Mouse (Mus musculus) liver, adult 2 months (tissue): ENCODE data around the gene Arhgef39. TPM values are rescaled to one million over a fixed set of nuclear protein-coding genes. Genes with fewer than 3 reads are reported as not detected.

Experiments used
- DNase-seq: peaks from one replicate; pipeline ENCODE4 v3.0.0-alpha.2; 2011; ENCODE audit warnings: low read depth, low spot score; ENCODE audit errors: extremely low read depth
- H3K27ac ChIP-seq: fragments of 200-500 bp; replicated peaks from 2 replicates; pipeline ENCODE4 v1.5.1; 2012; ENCODE audit warnings: low read depth, mild to moderate bottlenecking, control low read depth, inconsistent platforms, low read length; ENCODE audit not compliant: insufficient read depth
- H3K27me3 ChIP-seq: fragments of 200-500 bp; 2 replicates; pipeline ENCODE4 v1.6.1; 2012; ENCODE audit warnings: mild to moderate bottlenecking, moderate library complexity, low read length, inconsistent platforms; ENCODE audit not compliant: control insufficient read depth, insufficient read depth
- H3K36me3 ChIP-seq: fragments of 200-500 bp; 2 replicates; pipeline ENCODE4 v1.6.1; 2012; ENCODE audit warnings: low read length, inconsistent platforms; ENCODE audit not compliant: control insufficient read depth, insufficient read depth
- H3K4me1 ChIP-seq: fragments of 200-500 bp; 2 replicates; pipeline ENCODE4 v1.6.1; 2011; ENCODE audit warnings: low read length; ENCODE audit not compliant: control insufficient read depth, insufficient read depth
- H3K4me3 ChIP-seq: fragments of 200-500 bp; 2 replicates; pipeline ENCODE4 v1.5.1; 2011; ENCODE audit warnings: low read depth, mild to moderate bottlenecking, control low read depth, low read length, moderate library complexity; ENCODE audit not compliant: insufficient read depth
- H3K79me2 ChIP-seq: fragments of 200-500 bp; 2 replicates; pipeline ENCODE4 v1.6.1; 2012; ENCODE audit warnings: inconsistent platforms, mild to moderate bottlenecking, low read length, moderate library complexity; ENCODE audit not compliant: control insufficient read depth, insufficient read depth
- H3K9ac ChIP-seq: fragments of 200-500 bp; 2 replicates; pipeline ENCODE4 v1.6.1; 2012; ENCODE audit warnings: low read depth, mild to moderate bottlenecking, control low read depth, inconsistent platforms, low read length
- CTCF ChIP-seq: fragments of 200-500 bp; IDR thresholded peaks from 2 replicates; pipeline ENCODE4 v1.5.1; 2011; ENCODE audit warnings: low read depth, low read length, control low read depth
- POLR2A ChIP-seq: fragments of 200-500 bp; IDR thresholded peaks from 2 replicates; pipeline ENCODE4 v1.6.1; 2011; ENCODE audit warnings: low read length, control low read depth; ENCODE audit not compliant: insufficient read depth; ENCODE audit errors: extremely low read depth
- WGBS: fragments of 180-500 bp; shearing (Covaris S2); methylation state at CpG from one replicate; pipeline ENCODE4 v1.1.7; 2018; 5-methylcytosine and 5-hydroxymethylcytosine counted together
- polyA plus RNA-seq: library from polyadenylated mRNA; depleted of rRNA; stranded (reverse); fragments of >200 nt; gene quantifications from 2 replicates; pipeline ENCODE4 v1.2.3, GENCODE M21; 2012
- total RNA-seq: library from RNA; depleted of rRNA; stranded (reverse); fragments of >200 nt; gene quantifications from 2 replicates; pipeline ENCODE4 v1.2.3, GENCODE M21; 2014

Gene Arhgef39
- total and polyA plus RNA-seq, 2 experiments, result 0.74 to 1.4 TPM

DNA sequence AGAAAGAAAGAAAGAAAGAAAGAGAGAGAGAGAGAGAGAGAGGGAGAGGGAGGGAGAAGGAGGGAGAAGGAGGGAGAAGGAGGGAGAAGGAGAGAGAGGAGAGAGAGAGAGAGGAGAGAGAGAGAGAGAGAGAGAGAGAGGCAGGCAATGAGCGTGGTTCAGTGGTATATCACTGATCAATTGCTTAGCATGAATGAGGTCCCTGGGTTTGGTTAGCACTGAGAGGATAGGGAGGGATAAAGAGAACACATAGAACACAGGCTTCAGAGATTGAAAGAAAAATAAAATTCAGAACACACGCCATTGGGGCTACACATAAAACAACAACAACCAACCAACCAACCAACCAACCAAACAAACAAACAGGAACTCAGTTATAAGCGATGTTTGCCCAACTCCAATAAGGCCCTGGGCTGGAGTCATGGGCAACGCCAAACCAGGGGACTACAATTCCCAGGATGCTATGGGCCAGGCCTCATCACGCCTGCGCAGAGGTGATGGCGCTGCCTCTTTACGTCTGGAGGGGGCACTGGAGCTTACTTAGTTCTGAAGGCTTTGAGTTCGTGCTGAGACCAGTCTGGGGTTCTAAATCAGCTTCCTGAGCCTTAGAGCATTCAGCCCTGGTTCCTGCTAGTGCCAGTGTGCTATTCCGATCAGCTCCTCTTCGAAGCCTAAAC lies 21.5 kb downstream of the Arhgef39 start:
- Histone ChIP-seq H3K4me1 (peaks cover 3% of the 10 kb centered on the region; the same call in 1 of the 2 replicates), H3K36me3 (no peaks in the 10 kb centered on the region), H3K9ac (peak overlapping the region; percentile 35), H3K4me3 (peak overlapping the region; percentile 37), H3K27me3 (no peaks in the 10 kb centered on the region), H3K27ac (0 out of 2 replicates have a peak overlapping the region, but pooled peaks have one; percentile 2), H3K79me2 (no peaks in the 10 kb centered on the region)
- 14% methylated on average over 11 of the region's 11 CpGs for WGBS
- DNase-seq, result peak; percentile 79
- TF ChIP-seq CTCF, result peak; percentile 69
- no peak for TF ChIP-seq POLR2A

GRCm38 (mm10) chr4:43476604-43477003 lies 22.9 kb downstream of the Arhgef39 start:
- 92% methylated on average over 6 of the region's 6 CpGs for WGBS
- Histone ChIP-seq H3K27me3 (no peaks in the 10 kb centered on the region), H3K9ac (no peak overlapping the region), H3K4me1 (peaks cover 3% of the 10 kb centered on the region; the same call in 1 of the 2 replicates), H3K4me3 (no peak overlapping the region), H3K36me3 (no peaks in the 10 kb centered on the region), H3K79me2 (no peaks in the 10 kb centered on the region), H3K27ac (no peak overlapping the region)
- TF ChIP-seq POLR2A (no peak), CTCF (peak; percentile 26; the same call in 1 of the 2 replicates)
- no peak for DNase-seq

- no peaks in the 10 kb centered on the region for H3K27me3 ChIP-seq
- no peak for DNase-seq
- H3K9ac ChIP-seq, result no peak overlapping the region
- H3K4me1 ChIP-seq, result 0 out of 2 replicates have a peak, but pooled peaks cover 2% of the 10 kb centered on the region
- WGBS, result 74% methylated on average over 1 of the region's 1 CpGs
- no peaks in the 10 kb centered on the region for H3K36me3 ChIP-seq
- H3K4me3 ChIP-seq, result no peak overlapping the region
- TF ChIP-seq CTCF (no peak), POLR2A (no peak)
- no peak overlapping the region for H3K27ac ChIP-seq
- no peaks in the 10 kb centered on the region for H3K79me2 ChIP-seq
Measured at GRCm38 (mm10) chr4:43473636-43474035, 25.9 kb downstream of the Arhgef39 start.

DNA sequence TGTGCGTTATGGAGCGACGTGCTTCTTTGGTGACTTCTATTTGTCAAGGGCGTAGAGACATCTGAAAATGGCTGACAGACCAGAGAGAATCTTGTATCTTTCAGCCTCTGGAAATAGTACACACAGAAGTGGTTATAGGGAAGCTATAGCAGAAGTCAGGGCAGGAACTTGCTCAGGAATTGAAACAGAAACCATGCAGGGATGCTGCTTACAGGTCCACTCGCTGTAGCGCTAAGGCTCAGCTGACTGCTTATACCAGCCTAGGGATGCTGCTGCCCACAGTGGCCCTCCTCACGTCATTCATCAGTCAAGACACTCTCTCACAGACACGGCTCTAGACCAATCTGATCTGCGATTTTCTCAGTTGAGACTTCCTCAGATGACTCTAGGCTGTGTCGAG lies 29.2 kb downstream of the Arhgef39 start:
- DNase-seq, result peak; percentile 37
- no peak for TF ChIP-seq POLR2A
- no peak for TF ChIP-seq CTCF
- WGBS, result 87% methylated on average over 10 of the region's 10 CpGs

GRCm38 (mm10) chr4:43466872-43467271 lies 32.6 kb downstream of the Arhgef39 start:
- Histone ChIP-seq H3K27me3 (no peaks in the 10 kb centered on the region), H3K27ac (no peak overlapping the region), H3K36me3 (no peaks in the 10 kb centered on the region), H3K4me3 (no peak overlapping the region), H3K79me2 (no peaks in the 10 kb centered on the region), H3K9ac (no peak overlapping the region), H3K4me1 (no peaks in the 10 kb centered on the region)
- TF ChIP-seq POLR2A (no peak), CTCF (no peak)
- no peak for DNase-seq
- 87% methylated on average over 7 of the region's 7 CpGs for WGBS

More for the DNA sequence above, 29.2 kb downstream of the Arhgef39 start:
- no peak overlapping the region for H3K9ac ChIP-seq
- no peaks in the 10 kb centered on the region for H3K79me2 ChIP-seq
- H3K27ac ChIP-seq, result 0 out of 2 replicates have a peak overlapping the region, but pooled peaks have one; percentile 12
- no peak overlapping the region for H3K4me3 ChIP-seq
- no peaks in the 10 kb centered on the region for H3K36me3 ChIP-seq
- H3K27me3 ChIP-seq, result no peaks in the 10 kb centered on the region
- no peaks in the 10 kb centered on the region for H3K4me1 ChIP-seq

DNA sequence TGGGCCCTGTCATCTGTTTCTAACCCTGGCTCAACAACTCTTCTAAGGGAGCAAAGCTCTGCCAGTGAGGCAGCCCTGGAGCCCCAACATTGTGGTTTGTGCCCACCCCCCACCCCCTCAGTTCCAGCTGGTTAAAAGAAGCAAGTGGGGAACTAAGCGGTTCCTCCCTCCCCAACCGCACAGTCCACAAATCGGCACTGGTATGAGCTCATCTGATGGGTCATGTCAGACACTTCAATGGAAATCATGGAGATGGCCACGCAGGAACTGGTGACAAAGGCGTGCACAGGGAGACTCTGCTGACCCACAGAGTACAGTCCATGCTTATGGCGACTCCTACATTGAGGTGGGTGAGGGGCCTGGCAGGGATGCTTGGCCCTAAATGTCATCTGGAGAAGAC lies 33.6 kb downstream of the Arhgef39 start:
- Histone ChIP-seq H3K9ac (no peak overlapping the region), H3K79me2 (no peaks in the 10 kb centered on the region), H3K27me3 (no peaks in the 10 kb centered on the region), H3K27ac (peak overlapping the region; percentile 54), H3K4me3 (no peak overlapping the region), H3K4me1 (no peaks in the 10 kb centered on the region), H3K36me3 (no peaks in the 10 kb centered on the region)
- no peak for DNase-seq
- WGBS, result 85% methylated on average over 6 of the region's 6 CpGs
- no peak for TF ChIP-seq POLR2A
- no peak for TF ChIP-seq CTCF
